Mouse (Mus musculus): ENCODE results near the gene Ugt1a2. TPM values are rescaled to one million over a fixed set of nuclear protein-coding genes. Genes with fewer than 3 reads are reported as not detected.
A peak's percentile ranks its signal among the peaks of the same experiment; 100 is the strongest.

Gene Ugt1a2
- polyA plus RNA-seq, 3 experiments from 2014 or later, result not detected

GRCm38 (mm10) chr1:88258881-88259642, 58.7 kb downstream of the Ugt1a2 start:
- ATAC-seq, result no peak

GRCm38 (mm10) chr1:88259643-88260024, 59.2 kb downstream of the Ugt1a2 start:
- no peak for ATAC-seq

GRCm38 (mm10) chr1:88260114-88260513, 59.7 kb downstream of the Ugt1a2 start:
- no peak for ATAC-seq

- no peak for ATAC-seq
Measured at GRCm38 (mm10) chr1:88260604-88261377, 60.4 kb downstream of the Ugt1a2 start.

- ATAC-seq, result no peak
Measured at GRCm38 (mm10) chr1:88261706-88262105, 61.3 kb downstream of the Ugt1a2 start.

- ATAC-seq, result no peak
Measured at GRCm38 (mm10) chr1:88262255-88262654, 61.9 kb downstream of the Ugt1a2 start.

- ATAC-seq, result no peak
Measured at GRCm38 (mm10) chr1:88262961-88263360, 62.6 kb downstream of the Ugt1a2 start.

- no peak for ATAC-seq
Measured at GRCm38 (mm10) chr1:88263778-88264177, 63.4 kb downstream of the Ugt1a2 start.

GRCm38 (mm10) chr1:88264237-88264868, 64.0 kb downstream of the Ugt1a2 start:
- ATAC-seq, result no peak

GRCm38 (mm10) chr1:88264869-88265240, 64.5 kb downstream of the Ugt1a2 start:
- ATAC-seq, result no peak

GRCm38 (mm10) chr1:88266123-88266522, 65.7 kb downstream of the Ugt1a2 start:
- ATAC-seq, result no peak

- ATAC-seq, result peak; percentile 1
Measured at GRCm38 (mm10) chr1:88267489-88267888, 67.1 kb downstream of the Ugt1a2 start.

- no peak for ATAC-seq
Measured at GRCm38 (mm10) chr1:88268070-88268469, 67.7 kb downstream of the Ugt1a2 start.

Other genes with a start within 250 kb of the Ugt1a2 start
- 10 to 100 TPM; 13.6 to 26.7 (median 21.5) TPM for gene Usp40, start 192.1 kb upstream of the Ugt1a2 start, polyA plus RNA-seq (2017; shearing (Covaris generic))
- gene Ugt1a10, start 145.2 kb upstream of the Ugt1a2 start, polyA plus RNA-seq (2017; shearing (Covaris generic)), result not detected
- gene Ugt1a9, start 129.8 kb upstream of the Ugt1a2 start, polyA plus RNA-seq (2017; shearing (Covaris generic)), result not detected
- under 1 TPM in 1 of 3 experiments, not detected in 2; 0.63 TPM for gene Ugt1a8, start 112.8 kb upstream of the Ugt1a2 start, polyA plus RNA-seq (2017; shearing (Covaris generic))
- gene Ugt1a7c, start 105.5 kb upstream of the Ugt1a2 start, polyA plus RNA-seq (2017; shearing (Covaris generic)), result 1 to 10 TPM in 2 of 3 experiments, under 1 TPM in 1; 0.20 to 1.9 (median 1.5) TPM
- gene Ugt1a6b, start 97.3 kb upstream of the Ugt1a2 start, polyA plus RNA-seq (2017; shearing (Covaris generic)), result not detected
- gene Ugt1a6a, start 65.8 kb upstream of the Ugt1a2 start, polyA plus RNA-seq (2017; shearing (Covaris generic)), result under 1 TPM in 2 of 3 experiments, not detected in 1; 0.19 to 0.98 TPM
- gene Ugt1a5, start 34.6 kb upstream of the Ugt1a2 start, polyA plus RNA-seq (2017; shearing (Covaris generic)), result not detected
- under 1 TPM in 2 of 3 experiments, not detected in 1; 0.47 to 0.99 TPM for gene Dnajb3, start 5.2 kb downstream of the Ugt1a2 start, polyA plus RNA-seq (2017; shearing (Covaris generic))
- not detected for gene Ugt1a1, start 11.4 kb downstream of the Ugt1a2 start, polyA plus RNA-seq (2017; shearing (Covaris generic))
- gene Mroh2a, start 26.4 kb downstream of the Ugt1a2 start, polyA plus RNA-seq (2017; shearing (Covaris generic)), result 1 to 10 TPM; 1.9 to 4.4 (median 2.1) TPM
- gene Hjurp, start 77.0 kb downstream of the Ugt1a2 start, polyA plus RNA-seq (2017; shearing (Covaris generic)), result 10 to 100 TPM; 37.3 to 97.3 (median 69.6) TPM
- gene Trpm8, start 77.1 kb downstream of the Ugt1a2 start, polyA plus RNA-seq (2017; shearing (Covaris generic)), result not detected
- not detected for gene Spp2, start 206.4 kb downstream of the Ugt1a2 start, polyA plus RNA-seq (2017; shearing (Covaris generic))

All from inflammation-experienced regulatory T-cells, adult 6 months (primary cell).